Mouse (Mus musculus) intestine, embryonic 14.5 days (tissue): ENCODE measurements at regions not wholly inside any gene's neighbourhood (a gene's known extent, or its start where the extent isn't known, plus 50 kb on each side); places are given as distances from the start of the nearest gene placed in this dataset.

Experiments
- ATAC-seq: fragments of 200-750 bp; cut with Nextera tagmentation; replicated peaks from 2 replicates; pipeline ENCODE4 v1.8.0; 2017; ENCODE audit warnings: low read depth, moderate number of reproducible peaks, moderate TSS enrichment, moderate library complexity; ENCODE audit not compliant: low FRiP score, low TSS enrichment
- DNase-seq: peaks from one replicate; pipeline ENCODE4 v3.0.0-alpha.2; 2018; ENCODE audit warnings: low spot score
- H3K27ac ChIP-seq: fragments of 300-500 bp; sonication (generic); 2 replicates; pipeline ENCODE4 v1.5.1; 2014; ENCODE audit warnings: low read depth, mild to moderate bottlenecking, control low read depth
- H3K27me3 ChIP-seq: fragments of 300-500 bp; sonication (generic); replicated peaks from 2 replicates; pipeline ENCODE4 v1.6.1; 2014; ENCODE audit warnings: low read length, control low read depth; ENCODE audit not compliant: control insufficient read depth, insufficient read depth
- H3K36me3 ChIP-seq: fragments of 300-500 bp; sonication (generic); 2 replicates; pipeline ENCODE4 v1.6.1; 2014; ENCODE audit warnings: low read length, control low read depth; ENCODE audit not compliant: control insufficient read depth, insufficient read depth
- H3K4me1 ChIP-seq: fragments of 300-500 bp; sonication (generic); replicated peaks from 2 replicates; pipeline ENCODE4 v1.6.1; 2014; ENCODE audit warnings: low read length, control low read depth, mixed read lengths; ENCODE audit not compliant: control insufficient read depth, insufficient read depth
- H3K4me2 ChIP-seq: fragments of 300-500 bp; sonication (generic); 2 replicates; pipeline ENCODE4 v1.6.1; 2014; ENCODE audit warnings: low read length
- H3K4me3 ChIP-seq: fragments of 300-500 bp; sonication (generic); 2 replicates; pipeline ENCODE4 v1.5.1; 2014; ENCODE audit warnings: low read depth, low read length, control low read depth, mixed read lengths
- H3K9ac ChIP-seq: fragments of 300-500 bp; sonication (generic); 2 replicates; pipeline ENCODE4 v1.6.1; 2014; ENCODE audit warnings: mild to moderate bottlenecking, low read length
- H3K9me3 ChIP-seq: fragments of 300-500 bp; sonication (generic); 2 replicates; pipeline ENCODE4 v1.6.1; 2016; ENCODE audit warnings: low read length, control low read depth; ENCODE audit not compliant: control insufficient read depth
- WGBS: fragments of 180-500 bp; shearing (Covaris S2); extraction: QIAGEN DNeasy Blood & Tissue Kit; methylation state at CpG from one replicate; pipeline ENCODE4 v1.1.7; 2014; 5-methylcytosine and 5-hydroxymethylcytosine counted together

DNA sequence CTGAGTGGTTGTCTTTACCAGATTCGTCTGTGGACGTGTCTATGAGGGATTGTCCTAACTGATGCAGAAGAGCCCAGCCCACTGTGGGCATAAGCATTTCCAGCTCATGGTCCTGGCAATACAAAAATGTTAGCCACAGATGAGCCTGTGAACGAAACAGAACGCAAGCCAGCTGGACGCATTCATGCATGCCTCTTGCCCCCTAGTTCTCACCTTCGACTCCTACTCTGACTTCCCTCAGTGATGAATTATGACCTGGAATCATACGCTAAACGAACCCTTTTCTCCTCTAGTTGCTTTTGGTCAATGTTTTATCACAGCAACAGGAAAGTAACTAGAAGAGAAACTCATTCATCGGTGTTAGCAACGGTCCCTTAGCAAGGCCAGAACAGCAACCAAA, 91.2 kb upstream of the 1700016C15Rik start:
- Histone ChIP-seq H3K4me2 (no peak overlapping the region), H3K27ac (no peak overlapping the region), H3K36me3 (no peaks in the 10 kb centered on the region), H3K9ac (no peak overlapping the region), H3K4me3 (no peak overlapping the region), H3K27me3 (no peaks in the 10 kb centered on the region), H3K9me3 (no peaks in the 10 kb centered on the region), H3K4me1 (peaks cover 7% of the 10 kb centered on the region)
- no peak for ATAC-seq
- DNase-seq = no peak
- 68% methylated on average over 10 of the region's 10 CpGs for WGBS

DNA sequence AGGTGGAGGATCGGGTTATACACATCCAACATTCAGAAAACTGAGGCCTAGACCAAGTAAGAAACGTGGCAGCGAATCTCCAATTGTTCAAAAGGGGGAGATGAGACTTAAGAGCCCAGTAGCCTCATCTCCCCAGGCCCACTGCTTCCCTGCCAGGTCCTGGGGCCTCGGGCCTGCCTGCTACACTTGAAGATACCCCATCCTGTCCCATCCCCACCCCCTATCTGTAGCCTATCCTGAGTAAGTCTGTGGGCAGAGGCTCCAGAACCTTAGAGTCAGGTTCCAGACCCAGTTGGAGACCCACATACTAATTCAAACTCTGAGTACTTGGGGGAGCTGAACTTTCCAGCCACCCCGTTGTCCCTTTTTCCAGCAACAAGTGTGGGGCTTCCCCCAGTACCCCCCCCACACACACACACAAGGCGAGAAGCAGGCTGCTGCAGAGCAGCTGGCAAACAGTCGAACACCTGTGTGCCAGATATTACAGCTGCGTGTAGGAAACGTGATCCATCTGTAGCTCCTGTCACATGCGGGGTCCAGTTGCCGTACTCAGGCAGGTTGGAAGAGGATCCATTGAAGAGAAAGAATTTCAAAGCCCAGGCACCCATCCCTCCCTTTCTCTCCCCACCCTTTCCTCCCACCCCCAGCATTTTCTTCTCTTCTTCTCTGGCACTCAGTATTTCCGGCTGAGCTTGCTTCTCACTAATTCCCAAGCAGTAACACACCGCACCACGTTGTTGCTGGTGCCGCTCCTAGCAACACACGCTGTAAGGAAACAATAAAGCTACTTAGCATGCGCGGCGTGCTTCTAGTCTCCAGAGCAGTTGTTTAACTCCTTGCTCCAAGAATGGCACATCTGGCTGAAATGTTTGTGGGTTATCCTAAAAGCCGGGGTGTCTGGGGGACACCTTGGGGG, 89.4 kb upstream of the 1700016C15Rik start:
- no peaks in the 10 kb centered on the region for H3K36me3 ChIP-seq
- 39% methylated on average over 20 of the region's 20 CpGs for WGBS
- no peaks in the 10 kb centered on the region for H3K27me3 ChIP-seq
- peaks cover 7% of the 10 kb centered on the region for H3K4me1 ChIP-seq
- H3K4me2 ChIP-seq = no peak overlapping the region; the same call in 1 of the 2 replicates
- no peak for ATAC-seq
- H3K4me3 ChIP-seq = no peak overlapping the region
- no peaks in the 10 kb centered on the region for H3K9me3 ChIP-seq
- no peak for DNase-seq
- H3K9ac ChIP-seq = no peak overlapping the region
- no peak overlapping the region for H3K27ac ChIP-seq

DNA sequence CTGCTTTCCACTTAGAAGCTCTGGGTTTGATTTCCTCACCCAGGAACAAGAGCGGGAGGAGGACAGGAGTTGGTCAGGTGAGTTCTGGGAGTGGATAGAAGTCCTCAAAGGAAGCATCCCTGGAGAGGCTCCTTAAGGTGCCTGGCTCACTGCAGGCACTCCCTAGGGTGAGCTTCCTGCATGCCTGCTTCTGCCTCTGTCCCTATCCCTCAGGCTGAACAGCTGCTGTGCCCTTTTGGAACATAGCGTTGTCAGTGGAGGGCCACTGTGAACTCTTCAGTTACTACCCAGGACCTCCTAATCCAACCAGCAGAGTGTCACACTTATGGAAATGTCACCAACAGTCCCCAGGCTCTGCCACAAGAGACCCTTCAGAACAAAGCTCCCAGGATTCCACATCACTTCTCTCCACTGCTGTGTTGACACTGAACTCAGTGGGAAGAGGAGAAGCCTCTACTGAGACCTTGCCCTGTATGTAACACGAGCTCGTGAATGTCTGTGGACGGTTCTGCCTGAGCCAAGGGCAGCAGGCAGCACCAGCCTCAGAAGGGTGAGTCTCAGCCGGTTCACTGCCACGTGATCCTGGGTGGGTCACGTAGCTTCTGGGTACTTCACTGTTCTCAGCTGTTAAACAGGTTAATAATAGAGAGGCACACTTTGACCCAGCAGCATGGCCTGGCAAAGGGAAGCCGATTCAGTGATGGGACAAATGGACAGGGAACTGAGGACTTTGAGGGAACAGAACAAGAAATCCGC, 86.7 kb upstream of the 1700016C15Rik start:
- no peak overlapping the region for H3K27ac ChIP-seq
- ATAC-seq (peak; percentile 29; the same call in 1 of the 2 replicates), DNase-seq (peak; percentile 52)
- H3K9ac ChIP-seq = no peak overlapping the region
- no peaks in the 10 kb centered on the region for H3K27me3 ChIP-seq
- H3K9me3 ChIP-seq = no peaks in the 10 kb centered on the region
- H3K4me2 ChIP-seq = no peak overlapping the region
- H3K4me1 ChIP-seq = peaks cover 7% of the 10 kb centered on the region
- no peaks in the 10 kb centered on the region for H3K36me3 ChIP-seq
- H3K4me3 ChIP-seq = no peak overlapping the region
- 53% methylated on average over 10 of the region's 10 CpGs for WGBS

DNA sequence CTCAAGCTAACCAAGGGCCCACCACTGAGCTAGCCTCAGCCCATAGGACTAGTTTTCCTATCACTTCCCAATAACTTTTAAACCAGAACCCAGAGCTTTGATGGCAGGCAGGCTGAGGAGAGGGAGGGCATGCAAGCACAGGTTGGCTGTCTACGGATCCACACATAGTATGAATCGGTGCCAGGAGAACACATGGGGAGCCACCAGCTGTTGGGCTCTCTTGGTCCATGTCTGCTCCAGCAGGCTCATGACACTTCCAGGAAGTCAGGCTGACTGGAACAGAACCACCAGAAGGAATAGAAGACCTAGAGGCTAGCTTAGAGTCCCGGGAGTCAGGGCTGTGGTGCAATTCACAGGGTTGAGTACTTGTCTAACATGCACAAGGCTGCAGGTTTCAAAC, 86.0 kb upstream of the 1700016C15Rik start:
- H3K27me3 ChIP-seq = no peaks in the 10 kb centered on the region
- H3K4me1 ChIP-seq = peaks cover 7% of the 10 kb centered on the region
- no peaks in the 10 kb centered on the region for H3K36me3 ChIP-seq
- H3K9ac ChIP-seq = no peak overlapping the region
- H3K27ac ChIP-seq = 0 out of 2 replicates have a peak overlapping the region, but pooled peaks have one; percentile 6
- ATAC-seq = no peak
- DNase-seq = peak; percentile 57
- H3K4me3 ChIP-seq = no peak overlapping the region
- WGBS = 80% methylated on average over 3 of the region's 3 CpGs
- H3K9me3 ChIP-seq = no peaks in the 10 kb centered on the region
- no peak overlapping the region for H3K4me2 ChIP-seq

DNA sequence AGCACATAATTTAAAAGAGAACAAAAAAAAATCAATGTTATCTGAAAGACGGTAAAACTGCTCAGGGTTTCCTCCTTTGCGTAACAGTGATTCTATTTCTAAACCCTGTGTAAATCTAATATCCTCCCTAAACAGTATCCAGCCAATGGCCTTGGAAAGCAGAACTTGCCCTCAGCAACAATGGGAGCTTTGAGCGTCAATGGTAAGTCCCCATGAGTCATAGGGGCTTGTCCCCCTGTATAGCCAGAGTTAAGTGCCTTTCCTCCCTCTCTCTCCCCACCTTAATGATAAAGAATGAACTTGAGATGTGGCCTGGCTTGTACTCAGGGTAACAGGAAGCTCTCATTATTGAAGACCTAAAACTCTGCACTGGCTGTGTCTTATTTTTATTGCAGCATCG, 85.4 kb upstream of the 1700016C15Rik start:
- no peak overlapping the region for H3K4me2 ChIP-seq
- ATAC-seq = peak; percentile 61; the same call in 1 of the 2 replicates
- 61% methylated on average over 4 of the region's 4 CpGs for WGBS
- no peak overlapping the region for H3K27ac ChIP-seq
- no peak overlapping the region for H3K4me3 ChIP-seq
- no peak for DNase-seq
- no peaks in the 10 kb centered on the region for H3K27me3 ChIP-seq
- H3K9ac ChIP-seq = no peak overlapping the region
- H3K4me1 ChIP-seq = peaks cover 7% of the 10 kb centered on the region
- no peaks in the 10 kb centered on the region for H3K36me3 ChIP-seq
- H3K9me3 ChIP-seq = no peaks in the 10 kb centered on the region

DNA sequence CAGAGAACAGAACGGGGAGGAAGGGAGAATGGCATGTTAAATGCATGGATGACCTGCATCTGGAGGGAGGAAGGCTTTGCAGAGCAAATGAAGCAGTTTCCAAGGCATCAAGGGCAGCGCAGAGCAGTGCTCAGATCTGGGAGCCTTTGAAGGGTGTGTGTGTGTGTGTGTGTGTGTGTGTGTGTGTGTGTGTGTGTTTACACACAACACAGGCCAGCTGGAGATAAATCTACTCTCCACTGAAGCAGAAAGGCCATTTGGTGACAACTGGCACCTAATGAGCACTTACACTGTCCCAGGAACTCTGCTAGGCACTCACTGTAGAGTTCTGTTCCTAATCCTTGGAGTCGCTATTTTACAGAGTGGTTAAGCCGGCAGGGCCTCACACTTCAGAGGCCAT, 84.3 kb upstream of the 1700016C15Rik start:
- no peak overlapping the region for H3K4me3 ChIP-seq
- 52% methylated on average over 4 of the region's 4 CpGs for WGBS
- DNase-seq (no peak), ATAC-seq (no peak)
- no peaks in the 10 kb centered on the region for H3K27me3 ChIP-seq
- no peak overlapping the region for H3K9ac ChIP-seq
- peaks cover 3% of the 10 kb centered on the region for H3K4me1 ChIP-seq
- H3K4me2 ChIP-seq = no peak overlapping the region
- no peak overlapping the region for H3K27ac ChIP-seq
- H3K36me3 ChIP-seq = no peaks in the 10 kb centered on the region
- H3K9me3 ChIP-seq = no peaks in the 10 kb centered on the region

DNA sequence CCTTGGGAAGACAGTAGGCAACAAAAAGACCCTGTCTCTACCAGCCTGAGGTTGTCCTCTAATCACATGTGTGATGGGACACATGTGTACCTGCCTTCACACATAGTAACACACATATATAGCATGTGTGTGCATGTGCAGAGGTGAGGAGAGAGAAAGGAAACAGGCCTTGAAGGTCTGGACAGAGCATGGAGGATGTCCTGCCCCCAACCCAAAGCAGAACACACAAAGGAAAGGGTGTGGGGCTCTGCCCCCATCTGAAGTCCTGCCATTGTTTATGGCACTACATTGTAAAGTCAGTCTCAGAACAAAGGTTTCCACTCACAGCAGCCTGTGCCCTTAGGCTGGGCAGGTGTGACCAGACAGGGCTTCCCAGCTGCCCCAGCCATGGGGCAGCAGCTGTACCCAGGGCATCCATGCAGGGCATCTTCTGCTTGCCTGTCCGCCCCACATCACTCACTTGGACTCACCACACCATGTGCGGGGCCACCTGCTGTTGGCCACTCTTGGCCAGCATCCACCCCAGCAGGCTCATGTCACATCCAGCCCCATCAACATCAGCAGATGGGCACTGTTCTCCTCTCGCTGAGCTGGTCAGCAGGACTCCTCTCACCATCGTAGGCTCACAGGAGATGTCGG, 83.6 kb upstream of the 1700016C15Rik start:
- DNase-seq = no peak
- H3K9me3 ChIP-seq = no peaks in the 10 kb centered on the region
- WGBS = 74% methylated on average over 5 of the region's 5 CpGs
- no peaks in the 10 kb centered on the region for H3K4me1 ChIP-seq
- no peak overlapping the region for H3K4me2 ChIP-seq
- ATAC-seq = no peak
- H3K27ac ChIP-seq = no peak overlapping the region
- H3K4me3 ChIP-seq = no peak overlapping the region
- no peak overlapping the region for H3K9ac ChIP-seq
- H3K27me3 ChIP-seq = no peaks in the 10 kb centered on the region
- no peaks in the 10 kb centered on the region for H3K36me3 ChIP-seq

DNA sequence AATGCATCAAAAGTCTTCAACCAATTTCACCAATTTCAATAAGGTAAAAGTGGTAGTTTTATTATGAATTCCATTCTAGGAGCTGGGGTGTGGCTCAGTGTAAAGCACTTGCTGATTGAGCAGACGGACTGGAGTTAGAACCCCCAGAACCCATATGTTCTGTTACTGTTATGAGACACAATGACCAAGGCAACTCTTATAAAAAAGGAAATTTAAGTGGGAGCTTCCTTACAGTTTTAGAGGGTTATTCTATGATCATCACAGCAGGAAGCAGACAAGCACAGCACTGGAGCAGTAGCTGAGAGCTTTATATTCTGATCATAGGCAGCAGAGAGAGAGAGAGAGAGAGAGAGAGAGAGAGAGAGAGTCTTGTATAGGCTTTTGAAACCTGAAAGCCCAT, 81.7 kb upstream of the 1700016C15Rik start:
- H3K9me3 ChIP-seq = no peaks in the 10 kb centered on the region
- DNase-seq (no peak), ATAC-seq (no peak)
- no peaks in the 10 kb centered on the region for H3K4me1 ChIP-seq
- H3K27ac ChIP-seq = no peak overlapping the region
- no peaks in the 10 kb centered on the region for H3K27me3 ChIP-seq
- H3K4me3 ChIP-seq = no peak overlapping the region
- H3K9ac ChIP-seq = no peak overlapping the region
- 83% methylated on average over 1 of the region's 1 CpGs for WGBS
- H3K4me2 ChIP-seq = no peak overlapping the region
- no peaks in the 10 kb centered on the region for H3K36me3 ChIP-seq
